Mouse (Mus musculus): ENCODE results near the gene Rbm17. TPM values are rescaled to one million over a fixed set of nuclear protein-coding genes. Genes with fewer than 3 reads are reported as not detected.
"Not testable (repeated sequence)": the region's sequence is repeated elsewhere in the genome, so short reads cannot be mapped to it uniquely, and the experiment has no call there.

Rbm17 gene
- polyA plus RNA-seq, 1 experiment: 258 TPM

GRCm38 (mm10) chr2:11542640-11543039 lies 61.3 kb downstream of the Rbm17 start:
- H3K9me3 ChIP-seq (replicated peaks; ENCODE audit: control insufficient read depth, insufficient read depth, low read length, poor library complexity, severe bottlenecking): 0 out of 2 replicates have a peak, but pooled peaks cover 3% of the 10 kb centered on the region
- H3K27me3 ChIP-seq (ENCODE audit: control insufficient read depth, insufficient read depth, low read length, poor library complexity, severe bottlenecking): no peaks in the 10 kb centered on the region
- H3K36me3 ChIP-seq (ENCODE audit: control insufficient read depth, insufficient read depth, low read length, poor library complexity, severe bottlenecking): no peaks in the 10 kb centered on the region
- no peaks in the 10 kb centered on the region for H3K4me1 ChIP-seq (ENCODE audit: control insufficient read depth, insufficient read depth, low read length)
- no peak overlapping the region for H3K9ac ChIP-seq (ENCODE audit: low read depth, poor library complexity, severe bottlenecking)
- peak; percentile 30 for TF ChIP-seq CTCF (IDR thresholded peaks at IDR 0.05; ENCODE audit: low read depth, low read length)
- no peak for TF ChIP-seq POLR2A (IDR thresholded peaks at IDR 0.05; ENCODE audit: insufficient read depth, low read length)
- no peak overlapping the region for H3K4me3 ChIP-seq (ENCODE audit: low read depth, low read length)
- H3K27ac ChIP-seq (ENCODE audit: insufficient read depth, low read length): no peak overlapping the region

GRCm38 (mm10) chr2:11542121-11542520 lies 61.8 kb downstream of the Rbm17 start:
- H3K27me3 ChIP-seq (ENCODE audit: control insufficient read depth, insufficient read depth, low read length, poor library complexity, severe bottlenecking): no peaks in the 10 kb centered on the region
- H3K4me3 ChIP-seq (ENCODE audit: low read depth, low read length): no peak overlapping the region
- H3K9ac ChIP-seq (ENCODE audit: low read depth, poor library complexity, severe bottlenecking): no peak overlapping the region
- no peaks in the 10 kb centered on the region for H3K4me1 ChIP-seq (ENCODE audit: control insufficient read depth, insufficient read depth, low read length)
- H3K27ac ChIP-seq (ENCODE audit: insufficient read depth, low read length): no peak overlapping the region
- H3K36me3 ChIP-seq (ENCODE audit: control insufficient read depth, insufficient read depth, low read length, poor library complexity, severe bottlenecking): no peaks in the 10 kb centered on the region
- no peak for TF ChIP-seq EP300 (IDR thresholded peaks at IDR 0.05; ENCODE audit: insufficient read depth, low read depth, low read length)
- TF ChIP-seq CTCF (IDR thresholded peaks at IDR 0.05; ENCODE audit: low read depth, low read length): no peak
- no peak for TF ChIP-seq POLR2A (IDR thresholded peaks at IDR 0.05; ENCODE audit: insufficient read depth, low read length)
- 0 out of 2 replicates have a peak, but pooled peaks cover 3% of the 10 kb centered on the region for H3K9me3 ChIP-seq (replicated peaks; ENCODE audit: control insufficient read depth, insufficient read depth, low read length, poor library complexity, severe bottlenecking)

DNA sequence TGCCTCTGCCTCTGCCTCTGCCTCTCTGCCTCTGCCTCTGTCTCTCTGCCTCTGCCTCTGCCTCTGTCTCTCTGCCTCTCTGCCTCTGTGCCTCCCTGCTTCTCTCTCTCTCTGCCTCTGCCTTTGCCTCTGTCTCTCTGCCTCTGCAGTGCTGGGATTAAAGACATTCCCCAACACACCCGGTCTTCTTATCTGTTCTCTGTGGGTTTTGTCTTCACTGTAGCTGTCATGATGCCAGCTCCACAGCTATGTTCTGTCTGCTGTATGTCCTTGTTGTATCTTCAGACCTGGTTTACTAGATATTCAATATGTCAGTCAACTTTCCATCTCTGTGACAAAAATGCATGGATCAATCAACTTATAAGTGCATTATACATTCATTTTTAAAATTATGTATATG lies 62.4 kb downstream of the Rbm17 start:
- H3K27ac ChIP-seq (ENCODE audit: insufficient read depth, low read length); H3K9me3 ChIP-seq (replicated peaks; ENCODE audit: control insufficient read depth, insufficient read depth, low read length, poor library complexity, severe bottlenecking); H3K36me3 ChIP-seq (ENCODE audit: control insufficient read depth, insufficient read depth, low read length, poor library complexity, severe bottlenecking); H3K4me3 ChIP-seq (ENCODE audit: low read depth, low read length); H3K27me3 ChIP-seq (ENCODE audit: control insufficient read depth, insufficient read depth, low read length, poor library complexity, severe bottlenecking); H3K4me1 ChIP-seq (ENCODE audit: control insufficient read depth, insufficient read depth, low read length); H3K9ac ChIP-seq (ENCODE audit: low read depth, poor library complexity, severe bottlenecking): not testable (repeated sequence)

- Histone ChIP-seq H3K4me1 (ENCODE audit: control insufficient read depth, insufficient read depth, low read length) (no peaks in the 10 kb centered on the region), H3K36me3 (ENCODE audit: control insufficient read depth, insufficient read depth, low read length, poor library complexity, severe bottlenecking) (no peaks in the 10 kb centered on the region), H3K4me3 (ENCODE audit: low read depth, low read length) (no peak overlapping the region), H3K9me3 (replicated peaks; ENCODE audit: control insufficient read depth, insufficient read depth, low read length, poor library complexity, severe bottlenecking) (no peaks in the 10 kb centered on the region), H3K9ac (ENCODE audit: low read depth, poor library complexity, severe bottlenecking) (no peak overlapping the region), H3K27ac (ENCODE audit: insufficient read depth, low read length) (no peak overlapping the region), H3K27me3 (ENCODE audit: control insufficient read depth, insufficient read depth, low read length, poor library complexity, severe bottlenecking) (no peaks in the 10 kb centered on the region)
- TF ChIP-seq POLR2A (IDR thresholded peaks at IDR 0.05; ENCODE audit: insufficient read depth, low read length): no peak
- TF ChIP-seq EP300 (IDR thresholded peaks at IDR 0.05; ENCODE audit: insufficient read depth, low read depth, low read length): no peak
- no peak for TF ChIP-seq CTCF (IDR thresholded peaks at IDR 0.05; ENCODE audit: low read depth, low read length)
These were observed 68.0 kb downstream of the Rbm17 start for GRCm38 (mm10) chr2:11535966-11536365.

Other genes with a start within 250 kb of the Rbm17 start
- gene Pfkfb3, start 50.1 kb downstream of the Rbm17 start, polyA plus RNA-seq (2011; ENCODE audit: insufficient read depth, insufficient read length, low read depth, missing spikeins): 73.8 and 74.9 TPM in 2 replicates
- gene Gm17490, start 22.1 kb upstream of the Rbm17 start, polyA plus RNA-seq (2011; ENCODE audit: insufficient read depth, insufficient read length, low read depth, missing spikeins): not detected in 2 replicates
- not detected in 2 replicates for gene Il2ra, start 38.7 kb upstream of the Rbm17 start, polyA plus RNA-seq (2011; ENCODE audit: insufficient read depth, insufficient read length, low read depth, missing spikeins)
- gene Il15ra, start 101.1 kb upstream of the Rbm17 start, polyA plus RNA-seq (2011; ENCODE audit: insufficient read depth, insufficient read length, low read depth, missing spikeins): 4.9 and 5.1 TPM in 2 replicates
- gene Fbh1, start 173.4 kb upstream of the Rbm17 start, polyA plus RNA-seq (2011; ENCODE audit: insufficient read depth, insufficient read length, low read depth, missing spikeins): 73.7 and 87.9 TPM in 2 replicates
- 24.6 and 26.1 TPM in 2 replicates for gene Ankrd16, start 173.7 kb upstream of the Rbm17 start, polyA plus RNA-seq (2011; ENCODE audit: insufficient read depth, insufficient read length, low read depth, missing spikeins)